Mouse (Mus musculus): ENCODE measurements around the gene Hmcn2.

GRCm38 (mm10) chr2:31502616-31503522 is 188.7 kb downstream of the Hmcn2 start:
- no peak for TF ChIP-seq POLR2A (IDR thresholded peaks at IDR 0.05; ENCODE audit: insufficient read depth, low read depth, low read length)
- TF ChIP-seq CTCF (IDR thresholded peaks at IDR 0.05), result no peak
- no peak for TF ChIP-seq EP300 (IDR thresholded peaks at IDR 0.05; ENCODE audit: insufficient read depth, low read depth, low read length)

Data from heart, adult 2 months (tissue).